Mouse (Mus musculus) neural tube, embryonic 11.5 days (tissue): ENCODE results near the gene Nsun2. TPM values are rescaled to one million over a fixed set of nuclear protein-coding genes. Genes with fewer than 3 reads are reported as not detected.

Experiments
- ATAC-seq: fragments of 200-750 bp; cut with Nextera tagmentation; 2 replicates; pipeline ENCODE4 v1.8.0; 2017; ENCODE audit warnings: moderate number of reproducible peaks, mild to moderate bottlenecking, moderate TSS enrichment, moderate library complexity; ENCODE audit not compliant: insufficient read depth, low FRiP score, low TSS enrichment
- DNase-seq: peaks from one replicate; pipeline ENCODE4 v3.0.0-alpha.2; 2015; ENCODE audit warnings: low spot score
- H3K27ac ChIP-seq: fragments of 300-500 bp; sonication (generic); 2 replicates; pipeline ENCODE4 v1.5.1; 2014; ENCODE audit warnings: low read depth, mild to moderate bottlenecking, low read length
- H3K27me3 ChIP-seq: fragments of 300-500 bp; sonication (generic); 2 replicates; pipeline ENCODE4 v1.6.1; 2014; ENCODE audit warnings: mild to moderate bottlenecking, low read length, mixed read lengths; ENCODE audit not compliant: control insufficient read depth, insufficient read depth
- H3K36me3 ChIP-seq: fragments of 300-500 bp; sonication (generic); 2 replicates; pipeline ENCODE4 v1.6.1; 2014; ENCODE audit warnings: mild to moderate bottlenecking, low read length, moderate library complexity, mixed read lengths; ENCODE audit not compliant: control insufficient read depth, insufficient read depth
- H3K4me1 ChIP-seq: fragments of 300-500 bp; sonication (generic); 2 replicates; pipeline ENCODE4 v1.6.1; 2014; ENCODE audit warnings: low read length, mixed read lengths; ENCODE audit not compliant: control insufficient read depth, insufficient read depth
- H3K4me2 ChIP-seq: fragments of 300-500 bp; sonication (generic); 2 replicates; pipeline ENCODE4 v1.6.1; 2014; ENCODE audit warnings: low read depth, mild to moderate bottlenecking, moderate library complexity
- H3K4me3 ChIP-seq: fragments of 300-500 bp; sonication (generic); 2 replicates; pipeline ENCODE4 v1.5.1; 2014; ENCODE audit warnings: low read depth, low read length
- H3K9ac ChIP-seq: fragments of 300-500 bp; sonication (generic); 2 replicates; pipeline ENCODE4 v1.6.1; 2014; ENCODE audit warnings: mild to moderate bottlenecking, low read length
- H3K9me3 ChIP-seq: fragments of 300-500 bp; sonication (generic); 2 replicates; pipeline ENCODE4 v1.6.1; 2016; ENCODE audit warnings: low read length; ENCODE audit not compliant: control insufficient read depth
- WGBS: fragments of 180-500 bp; shearing (Covaris S2); extraction: QIAGEN DNeasy Blood & Tissue Kit; methylation state at CpG from one replicate; pipeline ENCODE4 v1.1.7; 2014; 5-methylcytosine and 5-hydroxymethylcytosine counted together
- polyA plus RNA-seq: library from polyadenylated mRNA; unstranded; fragments of >200 nt; fragmentation: Nextera tagmentation; extraction: Ambion mirVana; gene quantifications from 2 replicates; pipeline ENCODE4 v1.2.1, GENCODE M21; 2014

Nsun2 gene
- polyA plus RNA-seq, 1 experiment from 2014 or later: 139 TPM

DNA sequence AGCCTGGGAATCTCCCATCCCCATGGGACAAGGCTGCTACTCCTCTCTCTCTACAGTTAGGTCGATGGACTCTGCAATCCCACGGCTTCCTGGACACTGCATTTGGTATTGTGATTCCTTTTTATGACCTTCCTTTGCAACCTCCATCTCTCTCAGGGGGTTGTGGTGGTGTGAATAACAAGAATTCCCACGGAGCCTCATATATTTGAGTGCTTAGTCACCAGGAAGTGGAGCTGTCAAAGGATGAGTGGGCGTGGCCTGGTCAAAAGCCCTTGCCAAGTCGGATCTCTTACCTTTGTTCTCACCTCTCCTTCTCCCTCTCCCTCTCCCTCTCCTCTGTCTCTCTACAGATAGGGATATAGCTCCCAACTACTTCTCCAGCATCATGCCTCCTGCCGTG is 52.3 kb downstream of the Nsun2 start:
- no peaks in the 10 kb centered on the region for H3K36me3 ChIP-seq
- no peaks in the 10 kb centered on the region for H3K27me3 ChIP-seq
- DNase-seq (no peak), ATAC-seq (no peak)
- no peaks in the 10 kb centered on the region for H3K9me3 ChIP-seq
- no peaks in the 10 kb centered on the region for H3K4me1 ChIP-seq
- no peak overlapping the region for H3K4me2 ChIP-seq
- H3K27ac ChIP-seq: no peak overlapping the region
- WGBS: 54% methylated on average over 6 of the region's 6 CpGs
- no peak overlapping the region for H3K9ac ChIP-seq
- no peak overlapping the region for H3K4me3 ChIP-seq

DNA sequence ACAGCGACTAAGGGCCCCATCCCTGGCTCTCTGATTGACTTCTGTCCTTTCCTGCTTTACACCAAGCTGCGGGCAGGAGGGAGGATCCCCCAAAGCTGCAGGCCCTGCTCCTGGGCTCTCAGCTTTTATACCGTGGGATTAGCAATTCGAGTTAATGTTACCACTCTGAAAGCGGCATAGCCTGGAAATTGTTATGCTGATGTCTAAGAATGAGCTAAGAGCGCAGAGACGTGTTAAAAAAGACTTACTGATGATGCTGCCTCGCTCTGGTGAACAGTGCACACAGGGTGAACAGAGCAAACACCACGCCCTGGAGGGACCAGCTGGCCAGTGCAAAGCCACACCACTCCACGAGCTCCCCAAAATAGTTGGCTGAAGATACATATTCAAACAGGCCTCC is 52.8 kb downstream of the Nsun2 start:
- DNase-seq (no peak), ATAC-seq (no peak)
- Histone ChIP-seq H3K4me3 (no peak overlapping the region), H3K27me3 (no peaks in the 10 kb centered on the region), H3K9ac (no peak overlapping the region), H3K4me2 (no peak overlapping the region), H3K27ac (no peak overlapping the region), H3K36me3 (no peaks in the 10 kb centered on the region), H3K9me3 (no peaks in the 10 kb centered on the region), H3K4me1 (no peaks in the 10 kb centered on the region)
- whole genome bisulfite sequencing: 65% methylated on average over 10 of the region's 10 CpGs

GRCm38 (mm10) chr13:69587849-69588248 is 54.3 kb downstream of the Nsun2 start:
- 86% methylated on average over 3 of the region's 3 CpGs for WGBS
- H3K9ac ChIP-seq: no peak overlapping the region
- DNase-seq (no peak), ATAC-seq (no peak)
- no peak overlapping the region for H3K27ac ChIP-seq
- H3K4me1 ChIP-seq: no peaks in the 10 kb centered on the region
- H3K4me3 ChIP-seq: no peak overlapping the region
- H3K4me2 ChIP-seq: no peak overlapping the region
- no peaks in the 10 kb centered on the region for H3K27me3 ChIP-seq
- no peaks in the 10 kb centered on the region for H3K9me3 ChIP-seq
- no peaks in the 10 kb centered on the region for H3K36me3 ChIP-seq

DNA sequence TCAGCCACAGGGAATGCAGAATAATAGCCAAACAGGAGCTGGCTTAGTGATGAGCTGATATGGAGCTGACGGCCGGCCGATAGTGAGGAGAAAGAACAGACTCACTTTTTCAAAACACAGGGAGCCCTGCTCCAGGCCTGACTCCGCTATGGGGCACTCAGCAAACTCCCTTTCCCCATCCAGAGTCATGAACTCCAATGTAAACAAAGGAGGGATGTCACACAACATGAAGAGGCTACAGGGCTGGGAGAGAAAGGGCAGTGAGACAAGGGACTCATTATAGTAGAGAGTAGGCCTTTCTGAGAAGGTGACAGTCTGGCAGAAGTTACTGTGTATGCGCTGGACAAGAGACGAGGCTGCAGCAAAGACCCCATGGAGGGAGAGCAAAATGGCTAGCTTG is 54.7 kb downstream of the Nsun2 start:
- DNase-seq (no peak), ATAC-seq (no peak)
- H3K27me3 ChIP-seq: no peaks in the 10 kb centered on the region
- no peaks in the 10 kb centered on the region for H3K36me3 ChIP-seq
- no peak overlapping the region for H3K27ac ChIP-seq
- no peak overlapping the region for H3K4me2 ChIP-seq
- no peaks in the 10 kb centered on the region for H3K4me1 ChIP-seq
- no peak overlapping the region for H3K4me3 ChIP-seq
- WGBS: 79% methylated on average over 6 of the region's 6 CpGs
- no peak overlapping the region for H3K9ac ChIP-seq
- no peaks in the 10 kb centered on the region for H3K9me3 ChIP-seq

DNA sequence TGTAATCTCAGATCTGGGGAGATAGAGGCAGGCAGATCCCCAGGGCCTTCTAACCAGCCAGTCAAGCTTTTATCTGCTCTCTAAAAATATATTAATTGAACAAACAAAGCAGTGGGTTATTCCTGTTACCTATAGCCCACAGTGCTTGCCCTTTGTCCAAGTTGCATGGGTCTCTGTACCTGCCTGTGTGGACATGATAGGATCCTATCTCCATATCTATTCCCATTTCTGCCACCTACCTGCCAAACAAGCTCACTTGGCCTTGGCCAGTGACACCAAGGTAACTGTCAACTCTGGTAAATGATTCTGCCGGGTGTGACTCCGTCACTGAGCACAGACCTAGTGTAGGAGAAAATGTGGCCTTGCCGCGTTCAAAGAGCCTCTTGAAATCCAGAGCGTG is 57.8 kb downstream of the Nsun2 start:
- H3K4me3 ChIP-seq: no peak overlapping the region
- 93% methylated on average over 5 of the region's 5 CpGs for WGBS
- H3K9me3 ChIP-seq: no peaks in the 10 kb centered on the region
- H3K27me3 ChIP-seq: no peaks in the 10 kb centered on the region
- no peaks in the 10 kb centered on the region for H3K4me1 ChIP-seq
- DNase-seq (no peak), ATAC-seq (no peak)
- no peak overlapping the region for H3K27ac ChIP-seq
- no peak overlapping the region for H3K4me2 ChIP-seq
- no peak overlapping the region for H3K9ac ChIP-seq
- H3K36me3 ChIP-seq: no peaks in the 10 kb centered on the region

GRCm38 (mm10) chr13:69592226-69592625 is 58.7 kb downstream of the Nsun2 start:
- no peak overlapping the region for H3K4me2 ChIP-seq
- no peak overlapping the region for H3K27ac ChIP-seq
- H3K4me3 ChIP-seq: no peak overlapping the region
- no peaks in the 10 kb centered on the region for H3K36me3 ChIP-seq
- no peaks in the 10 kb centered on the region for H3K4me1 ChIP-seq
- WGBS: 86% methylated on average over 8 of the region's 8 CpGs
- H3K9ac ChIP-seq: no peak overlapping the region
- ATAC-seq: no peak
- H3K27me3 ChIP-seq: no peaks in the 10 kb centered on the region
- no peaks in the 10 kb centered on the region for H3K9me3 ChIP-seq
- DNase-seq: no peak

DNA sequence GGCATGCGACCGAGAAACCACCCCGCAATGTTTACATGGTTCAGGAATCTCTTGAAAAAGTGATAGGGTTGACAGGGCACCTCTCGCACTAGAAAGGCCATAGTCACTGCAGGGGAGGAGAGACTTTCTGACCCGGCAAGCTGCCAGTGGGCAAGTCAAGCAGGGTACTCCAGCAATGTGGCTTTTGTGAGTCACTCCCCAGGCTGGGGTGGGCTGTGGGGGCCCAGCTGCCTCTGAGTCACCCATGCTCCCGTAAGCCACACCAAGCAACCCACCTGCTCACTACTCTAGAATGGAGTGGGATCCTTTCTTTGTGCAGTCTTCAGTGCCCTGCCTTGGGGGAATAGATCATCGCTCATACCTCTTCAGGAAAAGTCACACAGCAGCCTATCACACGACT is 59.9 kb downstream of the Nsun2 start:
- Histone ChIP-seq H3K4me1 (no peaks in the 10 kb centered on the region), H3K4me2 (no peak overlapping the region), H3K27ac (no peak overlapping the region), H3K9ac (no peak overlapping the region), H3K36me3 (no peaks in the 10 kb centered on the region), H3K4me3 (no peak overlapping the region), H3K9me3 (no peaks in the 10 kb centered on the region), H3K27me3 (no peaks in the 10 kb centered on the region)
- DNase-seq (no peak), ATAC-seq (no peak)
- 77% methylated on average over 8 of the region's 8 CpGs for WGBS

DNA sequence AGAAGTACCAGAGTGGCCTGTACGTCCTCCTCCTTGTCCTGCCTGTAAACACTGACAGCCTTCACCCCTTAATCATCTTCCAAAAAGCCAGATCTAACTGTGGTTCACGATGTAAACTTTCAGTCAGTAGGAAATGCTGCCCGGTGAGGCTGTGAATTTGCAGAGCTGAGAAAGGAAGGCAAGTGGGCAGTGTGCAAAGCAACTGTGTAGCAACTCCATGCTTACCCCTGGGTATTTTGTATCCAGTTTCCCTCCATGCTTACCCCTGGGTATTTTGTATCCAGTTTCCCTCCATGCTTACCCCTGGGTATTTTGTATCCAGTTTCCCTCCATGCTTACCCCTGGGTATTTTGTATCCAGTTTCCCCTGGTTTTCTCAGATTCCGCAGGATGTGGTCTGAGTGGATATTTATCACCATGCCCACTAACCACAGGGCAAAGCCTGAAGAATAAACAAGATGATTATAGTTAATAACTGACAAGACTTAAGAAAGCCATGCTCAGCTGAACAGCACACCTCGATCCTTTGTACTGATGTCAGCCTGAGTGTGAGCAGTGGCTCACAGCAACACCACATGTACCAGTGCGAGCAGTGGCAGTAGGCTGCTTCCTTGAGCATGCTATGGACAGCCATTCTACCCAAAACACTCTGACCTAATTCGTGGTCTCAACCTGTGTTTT is 61.2 kb downstream of the Nsun2 start:
- WGBS: 88% methylated on average over 7 of the region's 7 CpGs
- Histone ChIP-seq H3K4me3 (no peak overlapping the region), H3K4me1 (no peaks in the 10 kb centered on the region), H3K27me3 (no peaks in the 10 kb centered on the region), H3K36me3 (no peaks in the 10 kb centered on the region), H3K4me2 (no peak overlapping the region), H3K27ac (no peak overlapping the region), H3K9ac (no peak overlapping the region), H3K9me3 (no peaks in the 10 kb centered on the region)
- DNase-seq (no peak), ATAC-seq (no peak)

GRCm38 (mm10) chr13:69595911-69596310 is 62.4 kb downstream of the Nsun2 start:
- Histone ChIP-seq H3K27me3 (no peaks in the 10 kb centered on the region), H3K9ac (no peak overlapping the region), H3K36me3 (no peaks in the 10 kb centered on the region), H3K4me1 (no peaks in the 10 kb centered on the region), H3K4me2 (no peak overlapping the region), H3K27ac (no peak overlapping the region), H3K4me3 (no peak overlapping the region), H3K9me3 (no peaks in the 10 kb centered on the region)
- DNase-seq (no peak), ATAC-seq (no peak)
- 90% methylated on average over 6 of the region's 6 CpGs for WGBS
